Comparison of ENCODE assay signal across 9 mouse cellular contexts in the genomic region with DNA sequence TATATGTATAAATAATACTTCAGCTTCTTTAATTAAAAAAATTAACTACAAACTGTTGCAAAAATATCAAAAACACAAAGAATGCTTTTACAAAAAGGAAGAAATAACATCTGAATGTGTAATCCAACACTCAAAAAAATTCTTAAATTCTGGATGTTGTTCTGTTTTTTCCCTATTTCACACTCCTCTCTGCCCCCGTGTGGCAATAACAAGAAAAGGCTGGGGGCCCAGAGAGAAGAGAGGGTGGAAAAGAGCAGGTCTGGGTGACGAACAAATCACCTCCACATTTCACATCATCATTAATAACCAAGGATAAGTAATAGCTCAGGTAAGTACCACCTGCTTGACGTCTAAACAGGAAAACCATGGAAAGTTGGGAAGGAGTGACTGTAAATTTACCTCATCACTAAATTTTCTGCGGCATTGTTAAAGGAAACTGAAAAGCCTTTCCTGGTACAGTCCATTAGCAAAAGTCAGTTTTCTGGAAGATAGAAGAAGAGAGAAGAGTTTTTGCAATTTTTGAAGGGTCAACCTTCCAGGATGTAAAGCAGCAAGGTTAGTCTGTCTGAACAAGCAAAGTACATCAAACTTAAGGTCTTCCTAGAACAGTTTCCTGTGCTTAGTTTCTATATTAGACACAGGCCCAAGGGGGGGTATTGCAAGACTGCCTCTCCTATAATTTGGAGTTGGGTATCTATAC. TPM values are rescaled to one million over a fixed set of nuclear protein-coding genes. Genes with fewer than 3 reads are reported as not detected.
DNase-seq lines count a peak whose midpoint lies in the region; ATAC-seq and TF ChIP-seq lines count a peak whose summit lies in the region.
"Had no signal": no experiment of that assay in that cellular context is flagged by ENCODE, and none has a peak within 500 bp of the region (broad histone marks: within the 10 kb centered on the region; RNA-seq: fewer than 3 reads in every experiment).

No protein-coding gene starts in this region.

- ATAC-seq in cerebellum, adult (ENCODE audit: insufficient number of reproducible peaks, low FRiP score, low TSS enrichment) = no peak
- no peak for ATAC-seq in kidney, embryonic 16.5 days (ENCODE audit: low FRiP score, low TSS enrichment)
- ATAC-seq in liver, postnatal 0 days = no peak
- no peak for ATAC-seq in neural tube, embryonic 15.5 days (ENCODE audit: low FRiP score)

- no peak overlapping the region for H3K27ac ChIP-seq in cerebellum, adult 2 months (ENCODE audit: insufficient read depth, low read length)
- no peak overlapping the region for H3K27ac ChIP-seq in kidney, embryonic 16.5 days (ENCODE audit: low read length)
- no peak overlapping the region for H3K27ac ChIP-seq in liver, postnatal 0 days (ENCODE audit: low read depth)
- no peak overlapping the region for H3K27ac ChIP-seq in neural tube, embryonic 15.5 days (replicated peaks)

- H3K36me3 ChIP-seq in kidney, embryonic 16.5 days (ENCODE audit: insufficient read depth, low read length) = no peaks in the 10 kb centered on the region
- no peaks in the 10 kb centered on the region for H3K36me3 ChIP-seq in liver, postnatal 0 days (replicated peaks; ENCODE audit: insufficient read depth, low read length)
- H3K36me3 ChIP-seq in neural tube, embryonic 15.5 days = no peaks in the 10 kb centered on the region

- no peaks in the 10 kb centered on the region for H3K4me1 ChIP-seq in cerebellum, adult 2 months (ENCODE audit: control insufficient read depth, insufficient read depth, low read length)
- H3K4me1 ChIP-seq in kidney, embryonic 16.5 days (ENCODE audit: insufficient read depth, low read length) = peaks cover 2% of the 10 kb centered on the region; the same call in 1 of the 2 replicates
- H3K4me1 ChIP-seq in liver, postnatal 0 days (ENCODE audit: insufficient read depth) = no peaks in the 10 kb centered on the region
- peaks cover 5% of the 10 kb centered on the region for H3K4me1 ChIP-seq in neural tube, embryonic 15.5 days

- no peak for TF ChIP-seq EP300 in liver, postnatal 0 days (IDR thresholded peaks at IDR 0.05; ENCODE audit: low read depth)

- H3K4me2 ChIP-seq in kidney, embryonic 16.5 days (replicated peaks; ENCODE audit: low read depth, low read length) = no peak overlapping the region
- no peak overlapping the region for H3K4me2 ChIP-seq in liver, postnatal 0 days (ENCODE audit: low read depth, low read length)
- no peak overlapping the region for H3K4me2 ChIP-seq in neural tube, embryonic 15.5 days

- no peak for TF ChIP-seq POLR2A in cerebellum, adult 2 months (IDR thresholded peaks at IDR 0.05; ENCODE audit: borderline replicate concordance, insufficient read depth, low read length)

- no peaks in the 10 kb centered on the region for H3K9me3 ChIP-seq in kidney, embryonic 16.5 days (ENCODE audit: low read length)
- no peaks in the 10 kb centered on the region for H3K9me3 ChIP-seq in liver, postnatal 0 days (ENCODE audit: low read length)
- no peaks in the 10 kb centered on the region for H3K9me3 ChIP-seq in neural tube, embryonic 15.5 days (replicated peaks)

- DNase-seq in cerebellum, adult 2 months = no peak
- peak; percentile 27 for DNase-seq in kidney, postnatal 14 days
- peak; percentile 17 for DNase-seq in T-cell, adult 2 months (ENCODE audit: low spot score)
- DNase-seq in liver, postnatal 0 days = peak; percentile 23
- DNase-seq in gastrocnemius, adult 8-10 months (ENCODE audit: low spot score in 2 of 2) = no peak

- TF ChIP-seq CTCF in cerebellum, adult 2 months (IDR thresholded peaks at IDR 0.05; ENCODE audit: borderline replicate concordance, insufficient read depth, low read depth, low read length) = peak; percentile 24; the same call in 1 of the 2 replicates
- peak; percentile 64 for TF ChIP-seq CTCF in liver, postnatal 0 days (IDR thresholded peaks at IDR 0.05; ENCODE audit: low read depth)

- H3K4me3 ChIP-seq in cerebellum, adult 2 months (replicated peaks; ENCODE audit: insufficient read depth, low read depth, low read length) = no peak overlapping the region
- H3K4me3 ChIP-seq in kidney, embryonic 16.5 days (ENCODE audit: low read length) = no peak overlapping the region
- no peak overlapping the region for H3K4me3 ChIP-seq in liver, postnatal 0 days (ENCODE audit: low read depth, low read length)
- H3K4me3 ChIP-seq in neural tube, embryonic 15.5 days (replicated peaks) = no peak overlapping the region

- WGBS in cerebellum, adult 2 months = 32% methylated on average over 4 of the region's 4 CpGs
- WGBS in kidney, embryonic 16.5 days = 27% methylated on average over 4 of the region's 4 CpGs
- 25% methylated on average over 4 of the region's 4 CpGs for WGBS in liver, postnatal 0 days (ENCODE audit: insufficient replicate concordance)
- WGBS in neural tube, embryonic 15.5 days = 34% methylated on average over 4 of the region's 4 CpGs

- H3K27me3 ChIP-seq in cerebellum, adult 2 months (ENCODE audit: control insufficient read depth, insufficient read depth, low read length) = no peaks in the 10 kb centered on the region
- no peaks in the 10 kb centered on the region for H3K27me3 ChIP-seq in kidney, embryonic 16.5 days (ENCODE audit: insufficient read depth, low read length)
- H3K27me3 ChIP-seq in liver, postnatal 0 days (ENCODE audit: insufficient read depth, low read length) = no peaks in the 10 kb centered on the region
- no peaks in the 10 kb centered on the region for H3K27me3 ChIP-seq in neural tube, embryonic 15.5 days (replicated peaks)

- H3K9ac ChIP-seq in kidney, embryonic 16.5 days (replicated peaks; ENCODE audit: low read length) = no peak overlapping the region
- no peak overlapping the region for H3K9ac ChIP-seq in liver, postnatal 0 days (replicated peaks)
- H3K9ac ChIP-seq in neural tube, embryonic 15.5 days (replicated peaks) = no peak overlapping the region

RNA-seq across cellular contexts. Expression of a gene that starts 5.0 kb away (rescaled TPM):
- polyA plus RNA-seq in cerebellum, adult 2 months (2012; rRNA removed) = 40.4 and 41.3 TPM in 2 replicates
- 20.0 and 21.3 TPM in 2 replicates for polyA plus RNA-seq in kidney, embryonic 16.5 days (2015; fragmentation: Nextera tagmentation; extraction: Ambion mirVana)
- polyA plus RNA-seq in liver, postnatal 0 days (2015; fragmentation: Nextera tagmentation; extraction: Ambion mirVana) = 19.1 and 19.2 TPM in 2 replicates
- polyA plus RNA-seq in neural tube, embryonic 15.5 days (2015; fragmentation: Nextera tagmentation; extraction: Ambion mirVana) = 24.5 and 24.6 TPM in 2 replicates
- 10 to 100 TPM; 12.2 to 14.3 (median 13.5) TPM for total RNA-seq in gastrocnemius, adult 8-10 months (2022)

RNA-seq across cellular contexts. Expression of a gene that starts 30.8 kb away (rescaled TPM):
- polyA plus RNA-seq in cerebellum, adult 2 months (2012; rRNA removed) = 0.16 and 0.41 TPM in 2 replicates
- 0.10 TPM in 2 replicates for polyA plus RNA-seq in kidney, embryonic 16.5 days (2015; fragmentation: Nextera tagmentation; extraction: Ambion mirVana)
- not detected in 2 replicates for polyA plus RNA-seq in liver, postnatal 0 days (2015; fragmentation: Nextera tagmentation; extraction: Ambion mirVana)
- polyA plus RNA-seq in neural tube, embryonic 15.5 days (2015; fragmentation: Nextera tagmentation; extraction: Ambion mirVana) = 0.90 and 1.2 TPM in 2 replicates
- not detected for total RNA-seq in gastrocnemius, adult 8-10 months (2022)
- polyA plus RNA-seq: liver, embryonic 16.5 days had no signal

RNA-seq across cellular contexts. Expression of a gene that starts 43.0 kb away (rescaled TPM):
- 14.6 and 19.1 TPM in 2 replicates for polyA plus RNA-seq in cerebellum, adult 2 months (2012; rRNA removed)
- polyA plus RNA-seq in kidney, embryonic 16.5 days (2015; fragmentation: Nextera tagmentation; extraction: Ambion mirVana) = 5.2 and 7.3 TPM in 2 replicates
- 3.2 and 3.6 TPM in 2 replicates for polyA plus RNA-seq in liver, postnatal 0 days (2015; fragmentation: Nextera tagmentation; extraction: Ambion mirVana)
- polyA plus RNA-seq in neural tube, embryonic 15.5 days (2015; fragmentation: Nextera tagmentation; extraction: Ambion mirVana) = 4.1 and 4.2 TPM in 2 replicates
- total RNA-seq in gastrocnemius, adult 8-10 months (2022) = 10 to 100 TPM; 13.4 to 18.4 (median 15.0) TPM

Comparison
In these comparisons a context has a peak if more than half of its experiments do, and no peak if none do; other contexts are left out.
1. DNase-seq: peak in kidney, postnatal 14 days (single experiment), T-cell, adult 2 months (single experiment) and liver, postnatal 0 days (single experiment); none in cerebellum, adult 2 months (0 of 2) and gastrocnemius, adult 8-10 months (0 of 2).